Mouse (Mus musculus): ENCODE data around the gene Rdh8. TPM values are rescaled to one million over a fixed set of nuclear protein-coding genes. Genes with fewer than 3 reads are reported as not detected.
A peak's percentile ranks its signal among the peaks of the same experiment; 100 is the strongest.
"Not testable (repeated sequence)": the region's sequence is repeated elsewhere in the genome, so short reads cannot be mapped to it uniquely, and the experiment has no call there.

Gene Rdh8
- polyA plus RNA-seq, 1 experiment from 2014 or later = not detected

GRCm38 (mm10) chr9:20825781-20826180 lies 7.5 kb downstream of the Rdh8 start:
- Histone ChIP-seq H3K9ac (replicated peaks; ENCODE audit: low read depth, low read length) (no peak overlapping the region), H3K4me2 (replicated peaks; ENCODE audit: low read depth, low read length) (no peak overlapping the region), H3K4me3 (ENCODE audit: low read depth, low read length) (no peak overlapping the region), H3K4me1 (ENCODE audit: control insufficient read depth, insufficient read depth, low read length) (no peaks in the 10 kb centered on the region), H3K27me3 (ENCODE audit: control insufficient read depth, insufficient read depth, low read length) (no peaks in the 10 kb centered on the region), H3K36me3 (ENCODE audit: control insufficient read depth, insufficient read depth, low read length) (no peaks in the 10 kb centered on the region), H3K9me3 (ENCODE audit: control insufficient read depth, low read depth, low read length) (no peaks in the 10 kb centered on the region), H3K27ac (ENCODE audit: low read length) (no peak overlapping the region)
- no peak for ATAC-seq (ENCODE audit: insufficient number of reproducible peaks, insufficient read depth, low FRiP score, low read depth)
- WGBS = 48% methylated on average over 5 of the region's 5 CpGs

- 97% methylated on average over 1 of the region's 1 CpGs for WGBS
- ATAC-seq (ENCODE audit: insufficient number of reproducible peaks, insufficient read depth, low FRiP score, low read depth) = no peak
- no peaks in the 10 kb centered on the region for H3K9me3 ChIP-seq (ENCODE audit: control insufficient read depth, low read depth, low read length)
- no peaks in the 10 kb centered on the region for H3K4me1 ChIP-seq (ENCODE audit: control insufficient read depth, insufficient read depth, low read length)
- no peaks in the 10 kb centered on the region for H3K36me3 ChIP-seq (ENCODE audit: control insufficient read depth, insufficient read depth, low read length)
- no peaks in the 10 kb centered on the region for H3K27me3 ChIP-seq (ENCODE audit: control insufficient read depth, insufficient read depth, low read length)
- H3K4me3 ChIP-seq (ENCODE audit: low read depth, low read length) = no peak overlapping the region
- H3K27ac ChIP-seq (ENCODE audit: low read length) = no peak overlapping the region
- no peak overlapping the region for H3K4me2 ChIP-seq (replicated peaks; ENCODE audit: low read depth, low read length)
- no peak overlapping the region for H3K9ac ChIP-seq (replicated peaks; ENCODE audit: low read depth, low read length)
Observed at GRCm38 (mm10) chr9:20828127-20828526, 9.8 kb downstream of the Rdh8 start.

GRCm38 (mm10) chr9:20830901-20831643 lies 12.8 kb downstream of the Rdh8 start:
- Histone ChIP-seq H3K4me2 (replicated peaks; ENCODE audit: low read depth, low read length) (no peak overlapping the region), H3K4me1 (ENCODE audit: control insufficient read depth, insufficient read depth, low read length) (no peaks in the 10 kb centered on the region), H3K9ac (replicated peaks; ENCODE audit: low read depth, low read length) (no peak overlapping the region), H3K27ac (ENCODE audit: low read length) (no peak overlapping the region), H3K4me3 (ENCODE audit: low read depth, low read length) (no peak overlapping the region), H3K9me3 (ENCODE audit: control insufficient read depth, low read depth, low read length) (no peaks in the 10 kb centered on the region), H3K27me3 (ENCODE audit: control insufficient read depth, insufficient read depth, low read length) (no peaks in the 10 kb centered on the region), H3K36me3 (ENCODE audit: control insufficient read depth, insufficient read depth, low read length) (no peaks in the 10 kb centered on the region)
- ATAC-seq (ENCODE audit: insufficient number of reproducible peaks, insufficient read depth, low FRiP score, low read depth) = peak; percentile 89
- 14% methylated on average over 19 of the region's 19 CpGs for WGBS

- no peak overlapping the region for H3K4me2 ChIP-seq (replicated peaks; ENCODE audit: low read depth, low read length)
- H3K9me3 ChIP-seq (ENCODE audit: control insufficient read depth, low read depth, low read length) = no peaks in the 10 kb centered on the region
- H3K36me3 ChIP-seq (ENCODE audit: control insufficient read depth, insufficient read depth, low read length) = no peaks in the 10 kb centered on the region
- 55% methylated on average over 1 of the region's 1 CpGs for WGBS
- no peaks in the 10 kb centered on the region for H3K27me3 ChIP-seq (ENCODE audit: control insufficient read depth, insufficient read depth, low read length)
- no peak overlapping the region for H3K27ac ChIP-seq (ENCODE audit: low read length)
- H3K4me3 ChIP-seq (ENCODE audit: low read depth, low read length) = no peak overlapping the region
- no peaks in the 10 kb centered on the region for H3K4me1 ChIP-seq (ENCODE audit: control insufficient read depth, insufficient read depth, low read length)
- no peak overlapping the region for H3K9ac ChIP-seq (replicated peaks; ENCODE audit: low read depth, low read length)
- no peak for ATAC-seq (ENCODE audit: insufficient number of reproducible peaks, insufficient read depth, low FRiP score, low read depth)
Observed at GRCm38 (mm10) chr9:20834881-20835280, 16.6 kb downstream of the Rdh8 start.

DNA sequence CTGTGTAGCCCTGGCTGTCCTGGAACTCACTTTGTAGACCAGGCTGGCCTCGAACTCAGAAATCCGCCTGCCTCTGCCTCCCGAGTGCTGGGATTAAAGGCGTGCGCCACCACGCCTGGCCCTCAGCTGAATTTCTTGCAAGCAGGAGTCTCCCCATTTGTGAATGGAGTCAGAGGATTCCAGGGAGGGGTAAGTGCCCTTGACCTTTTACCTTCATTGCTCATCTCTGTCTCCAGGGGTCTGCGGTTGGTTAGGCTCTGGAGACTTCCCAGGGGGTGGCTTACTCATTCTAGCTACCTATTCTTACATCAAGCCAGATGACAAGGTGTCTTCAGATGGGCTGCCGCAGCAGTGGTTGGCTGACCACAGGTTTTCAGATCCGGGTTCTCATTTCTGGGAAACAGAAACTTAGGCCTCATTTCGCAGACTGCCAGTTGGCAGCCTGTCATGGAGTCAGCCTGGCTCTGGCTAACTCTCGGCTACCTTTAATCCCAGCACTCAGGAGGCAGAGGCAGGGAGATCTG lies 17.2 kb downstream of the Rdh8 start:
- not testable (repeated sequence) for H3K36me3 ChIP-seq (ENCODE audit: control insufficient read depth, insufficient read depth, low read length); H3K4me3 ChIP-seq (ENCODE audit: low read depth, low read length); H3K4me2 ChIP-seq (replicated peaks; ENCODE audit: low read depth, low read length); ATAC-seq (ENCODE audit: insufficient number of reproducible peaks, insufficient read depth, low FRiP score, low read depth); H3K4me1 ChIP-seq (ENCODE audit: control insufficient read depth, insufficient read depth, low read length); H3K27me3 ChIP-seq (ENCODE audit: control insufficient read depth, insufficient read depth, low read length); H3K9me3 ChIP-seq (ENCODE audit: control insufficient read depth, low read depth, low read length); H3K9ac ChIP-seq (replicated peaks; ENCODE audit: low read depth, low read length); H3K27ac ChIP-seq (ENCODE audit: low read length)
- 86% methylated on average over 11 of the region's 11 CpGs for WGBS

- no peak overlapping the region for H3K9ac ChIP-seq (replicated peaks; ENCODE audit: low read depth, low read length)
- no peaks in the 10 kb centered on the region for H3K9me3 ChIP-seq (ENCODE audit: control insufficient read depth, low read depth, low read length)
- H3K4me2 ChIP-seq (replicated peaks; ENCODE audit: low read depth, low read length) = no peak overlapping the region
- H3K4me1 ChIP-seq (ENCODE audit: control insufficient read depth, insufficient read depth, low read length) = no peaks in the 10 kb centered on the region
- H3K27ac ChIP-seq (ENCODE audit: low read length) = no peak overlapping the region
- 79% methylated on average over 9 of the region's 9 CpGs for WGBS
- no peak overlapping the region for H3K4me3 ChIP-seq (ENCODE audit: low read depth, low read length)
- no peaks in the 10 kb centered on the region for H3K27me3 ChIP-seq (ENCODE audit: control insufficient read depth, insufficient read depth, low read length)
- no peaks in the 10 kb centered on the region for H3K36me3 ChIP-seq (ENCODE audit: control insufficient read depth, insufficient read depth, low read length)
- peak; percentile 42; the same call in 1 of the 2 replicates for ATAC-seq (ENCODE audit: insufficient number of reproducible peaks, insufficient read depth, low FRiP score, low read depth)
Observed at GRCm38 (mm10) chr9:20837184-20837947, 19.1 kb downstream of the Rdh8 start.

DNA sequence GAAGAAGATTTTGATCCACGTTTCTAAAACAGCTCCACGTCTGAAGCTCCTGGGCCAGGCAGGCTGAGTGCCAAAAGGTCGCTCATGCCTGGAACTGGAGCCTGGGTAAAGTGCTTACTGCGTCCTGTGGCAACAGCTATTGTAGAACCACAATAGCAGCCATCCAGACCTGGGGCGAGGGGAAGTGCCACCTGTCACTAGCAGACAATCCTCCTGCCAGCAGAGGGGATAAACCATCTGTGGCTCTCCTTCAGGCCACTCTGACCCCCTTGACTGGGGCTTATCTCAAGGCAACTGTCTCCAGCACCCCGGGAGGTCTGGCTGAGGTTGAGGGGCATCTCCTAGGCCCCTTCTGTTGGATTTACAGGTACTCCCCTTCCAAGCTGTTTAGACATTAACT lies 20.6 kb downstream of the Rdh8 start:
- H3K27me3 ChIP-seq (ENCODE audit: control insufficient read depth, insufficient read depth, low read length) = no peaks in the 10 kb centered on the region
- ATAC-seq (ENCODE audit: insufficient number of reproducible peaks, insufficient read depth, low FRiP score, low read depth) = no peak

GRCm38 (mm10) chr9:20842211-20842610 lies 23.9 kb downstream of the Rdh8 start:
- Histone ChIP-seq H3K4me1 (ENCODE audit: control insufficient read depth, insufficient read depth, low read length) (no peaks in the 10 kb centered on the region), H3K36me3 (ENCODE audit: control insufficient read depth, insufficient read depth, low read length) (no peaks in the 10 kb centered on the region), H3K27ac (ENCODE audit: low read length) (no peak overlapping the region), H3K9me3 (ENCODE audit: control insufficient read depth, low read depth, low read length) (no peaks in the 10 kb centered on the region), H3K9ac (replicated peaks; ENCODE audit: low read depth, low read length) (no peak overlapping the region), H3K4me2 (replicated peaks; ENCODE audit: low read depth, low read length) (no peak overlapping the region), H3K27me3 (ENCODE audit: control insufficient read depth, insufficient read depth, low read length) (no peaks in the 10 kb centered on the region), H3K4me3 (ENCODE audit: low read depth, low read length) (no peak overlapping the region)
- 59% methylated on average over 4 of the region's 4 CpGs for WGBS
- ATAC-seq (ENCODE audit: insufficient number of reproducible peaks, insufficient read depth, low FRiP score, low read depth) = no peak

More for the DNA sequence above, 20.6 kb downstream of the Rdh8 start:
- WGBS = 63% methylated on average over 6 of the region's 6 CpGs
- H3K4me1 ChIP-seq (ENCODE audit: control insufficient read depth, insufficient read depth, low read length) = no peaks in the 10 kb centered on the region
- no peaks in the 10 kb centered on the region for H3K9me3 ChIP-seq (ENCODE audit: control insufficient read depth, low read depth, low read length)
- H3K9ac ChIP-seq (replicated peaks; ENCODE audit: low read depth, low read length) = no peak overlapping the region
- H3K4me2 ChIP-seq (replicated peaks; ENCODE audit: low read depth, low read length) = no peak overlapping the region
- H3K27ac ChIP-seq (ENCODE audit: low read length) = no peak overlapping the region
- no peaks in the 10 kb centered on the region for H3K36me3 ChIP-seq (ENCODE audit: control insufficient read depth, insufficient read depth, low read length)
- no peak overlapping the region for H3K4me3 ChIP-seq (ENCODE audit: low read depth, low read length)

Measured in stomach, embryonic 14.5 days (tissue).